Comparison of ENCODE assay signal across 8 mouse cellular contexts in genomic region chr7:67562176-67562575, GRCm38 (mm10).
DNase-seq lines count a peak whose midpoint lies in the region; ATAC-seq and TF ChIP-seq lines count a peak whose summit lies in the region.

No protein-coding gene starts in this region.

- no peak overlapping the region for H3ac ChIP-seq in myocyte (ENCODE audit: control insufficient read depth, insufficient read length)

- no peaks in the 10 kb centered on the region for H3K27me3 ChIP-seq in spleen, adult 2 months (ENCODE audit: control insufficient read depth, insufficient read depth, low read length)
- H3K27me3 ChIP-seq in myocyte (ENCODE audit: control insufficient read depth, insufficient read depth, insufficient read length): no peaks in the 10 kb centered on the region
- no peaks in the 10 kb centered on the region for H3K27me3 ChIP-seq in midbrain, embryonic 15.5 days (replicated peaks)

- 87% methylated on average over 12 of the region's 12 CpGs for WGBS in spleen, adult 2 months
- 69% methylated on average over 12 of the region's 12 CpGs for WGBS in midbrain, embryonic 15.5 days

- no peak overlapping the region for H3K9ac ChIP-seq in midbrain, embryonic 15.5 days

- no peak for TF ChIP-seq CTCF in spleen, adult 2 months (IDR thresholded peaks at IDR 0.05; ENCODE audit: extremely low read depth, insufficient read depth, insufficient read length, insufficient replicate concordance)

- peak overlapping the region; percentile 43; the same call in 1 of the 2 replicates for H3K27ac ChIP-seq in spleen, adult 2 months (ENCODE audit: insufficient read depth, low read length)
- H3K27ac ChIP-seq in midbrain, embryonic 15.5 days: no peak overlapping the region

- no peak for DNase-seq in spleen, adult 2 months (ENCODE audit: low read depth in 1 of 2, low spot score in 2 of 2)
- DNase-seq in spleen, postnatal 14 days (ENCODE audit: low spot score in 2 of 2): no peak
- peak; percentile 33 for DNase-seq in fibroblast of lung, adult 2 months (ENCODE audit: low read depth)
- peak; percentile 74 for DNase-seq in heart, postnatal 4 days
- DNase-seq in natural killer cell, adult 2 months (ENCODE audit: low spot score in 2 of 2): no peak
- DNase-seq in neural tube, embryonic 10.5 days (ENCODE audit: extremely low spot score, low spot score): no peak

- peak overlapping the region; percentile 38 for H3K4me2 ChIP-seq in myocyte (ENCODE audit: low read depth)
- H3K4me2 ChIP-seq in midbrain, embryonic 15.5 days: no peak overlapping the region

- TF ChIP-seq POLR2A in spleen, adult 2 months (IDR thresholded peaks at IDR 0.05; ENCODE audit: low read depth, low read length): no peak
- TF ChIP-seq POLR2A in myocyte (IDR thresholded peaks at IDR 0.05; ENCODE audit: insufficient read length, low read depth): no peak

- no peaks in the 10 kb centered on the region for H3K9me3 ChIP-seq in midbrain, embryonic 15.5 days

- ATAC-seq in midbrain, embryonic 15.5 days (replicated peaks): no peak

- H3K4me1 ChIP-seq in spleen, adult 2 months (ENCODE audit: control insufficient read depth, insufficient read depth, insufficient read length): no peaks in the 10 kb centered on the region
- no peaks in the 10 kb centered on the region for H3K4me1 ChIP-seq in midbrain, embryonic 15.5 days

- no peaks in the 10 kb centered on the region for H3K79me2 ChIP-seq in myocyte (ENCODE audit: control insufficient read depth, insufficient read depth)

- no peak overlapping the region for H3K4me3 ChIP-seq in spleen, adult 2 months (ENCODE audit: extremely low read depth, insufficient read depth, insufficient read length)
- no peak overlapping the region for H3K4me3 ChIP-seq in myocyte
- no peak overlapping the region for H3K4me3 ChIP-seq in midbrain, embryonic 15.5 days

- no peaks in the 10 kb centered on the region; the same call in 1 of the 2 replicates for H3K36me3 ChIP-seq in spleen, adult 2 months (ENCODE audit: control insufficient read depth, insufficient read depth, low read length)
- peaks cover 6% of the 10 kb centered on the region for H3K36me3 ChIP-seq in myocyte (ENCODE audit: control insufficient read depth, insufficient read depth)
- no peaks in the 10 kb centered on the region for H3K36me3 ChIP-seq in midbrain, embryonic 15.5 days (replicated peaks)

TF ChIP-seq in myocyte, 11 proteins besides CTCF, POLR2A, EP300 and RAD21:
- TF ChIP-seq POLR2AphosphoS2 (IDR thresholded peaks at IDR 0.05; ENCODE audit: insufficient read length, low read depth) (no peak), MYOD1 (IDR thresholded peaks at IDR 0.05; ENCODE audit: control insufficient read depth in 1 of 3, insufficient read length in 2 of 3, low read depth in 2 of 3) (no peak), REST (IDR thresholded peaks at IDR 0.05; ENCODE audit: insufficient read depth, insufficient read length) (no peak), E2F4 (IDR thresholded peaks at IDR 0.05; ENCODE audit: insufficient read depth) (no peak), SRF (IDR thresholded peaks at IDR 0.05; ENCODE audit: control insufficient read depth, insufficient read length, low read depth) (no peak), TCF3 (IDR thresholded peaks at IDR 0.05; ENCODE audit: insufficient read length, low read depth) (no peak), MAX (IDR thresholded peaks at IDR 0.05; ENCODE audit: low read depth) (no peak), TCF12 (IDR thresholded peaks at IDR 0.05; ENCODE audit: insufficient read depth, poor library complexity, severe bottlenecking) (no peak), MYOG (IDR thresholded peaks at IDR 0.05; ENCODE audit: control insufficient read depth in 1 of 3, insufficient read depth in 1 of 3, insufficient read length in 2 of 3, low read depth in 2 of 3) (no peak), USF1 (IDR thresholded peaks at IDR 0.05; ENCODE audit: low read depth) (no peak), CEBPB (IDR thresholded peaks at IDR 0.05; ENCODE audit: insufficient read depth, poor library complexity, severe bottlenecking) (no peak)

Comparison
In these comparisons a context has a peak if more than half of its experiments do, and no peak if none do; other contexts are left out.
1. DNase-seq: peak in fibroblast of lung, adult 2 months (single experiment) and heart, postnatal 4 days (single experiment); none in spleen, adult 2 months (0 of 2), spleen, postnatal 14 days (0 of 2), natural killer cell, adult 2 months (0 of 2) and neural tube, embryonic 10.5 days (single experiment).